Mouse (Mus musculus) liver, embryonic 14.5 days (tissue): Measurements from ENCODE around the gene Dhrs3. TPM values are rescaled to one million over a fixed set of nuclear protein-coding genes. Genes with fewer than 3 reads are reported as not detected.

Experiments used
- ATAC-seq: fragments of 200-750 bp; cut with Nextera tagmentation; 2 replicates; pipeline ENCODE4 v1.8.0; 2017; ENCODE audit warnings: moderate number of reproducible peaks, mild to moderate bottlenecking, moderate library complexity; ENCODE audit not compliant: insufficient read depth
- DNase-seq, 3 experiments: peaks; one replicate each; pipeline ENCODE4 v3.0.0-alpha.2; 2012 to 2013; ENCODE audit warnings: low read depth in 3 of 3, low spot score in 3 of 3
- H3K27ac ChIP-seq: fragments of 300-500 bp; sonication (generic); 2 replicates; pipeline ENCODE4 v1.5.1; 2014; ENCODE audit warnings: moderate library complexity, mild to moderate bottlenecking, control low read depth, inconsistent platforms
- H3K27me3 ChIP-seq: fragments of 300-500 bp; sonication (generic); 2 replicates; pipeline ENCODE4 v1.6.1; 2014; ENCODE audit warnings: mild to moderate bottlenecking, low read length, moderate library complexity; ENCODE audit not compliant: control insufficient read depth, insufficient read depth
- H3K36me3 ChIP-seq: fragments of 300-500 bp; sonication (generic); replicated peaks from 2 replicates; pipeline ENCODE4 v1.6.1; 2014; ENCODE audit warnings: low read depth; ENCODE audit not compliant: control insufficient read depth, insufficient read depth
- H3K4me1 ChIP-seq, 2 experiments: fragments of 200-500 bp in 1 of 2; fragments of 300-500 bp in 1 of 2; sonication (generic) in 1 of 2; replicated peaks; 2 replicates each; pipeline ENCODE4 v1.6.1; 2012 to 2014; ENCODE audit warnings: antibody characterized with exemption in 1 of 2, inconsistent platforms in 1 of 2, low read length in 1 of 2; ENCODE audit not compliant: control insufficient read depth in 2 of 2, insufficient read depth in 2 of 2
- H3K4me2 ChIP-seq: fragments of 300-500 bp; sonication (generic); 2 replicates; pipeline ENCODE4 v1.6.1; 2014; ENCODE audit warnings: low read depth, mild to moderate bottlenecking, control low read depth, moderate library complexity
- H3K4me3 ChIP-seq, 2 experiments: fragments of 200-500 bp in 1 of 2; fragments of 300-500 bp in 1 of 2; sonication (generic) in 1 of 2; 2 replicates each; pipeline ENCODE4 v1.5.1; 2012 to 2014; ENCODE audit warnings: low read depth in 2 of 2, low read length in 2 of 2, mild to moderate bottlenecking in 2 of 2, control low read depth in 1 of 2, inconsistent platforms in 1 of 2, moderate library complexity in 1 of 2; ENCODE audit not compliant: insufficient read depth in 1 of 2
- H3K9ac ChIP-seq: fragments of 300-500 bp; sonication (generic); replicated peaks from 2 replicates; pipeline ENCODE4 v1.6.1; 2014; ENCODE audit warnings: mild to moderate bottlenecking, control low read depth, moderate library complexity
- H3K9me3 ChIP-seq: fragments of 300-500 bp; sonication (generic); 2 replicates; pipeline ENCODE4 v1.6.1; 2016; ENCODE audit warnings: low read length, mixed read lengths; ENCODE audit not compliant: control insufficient read depth
- CTCF ChIP-seq: IDR thresholded peaks from 2 replicates; pipeline ENCODE4 v1.5.1; 2016; ENCODE audit warnings: antibody characterized with exemption, low read depth, control low read depth
- EP300 ChIP-seq: IDR thresholded peaks from 2 replicates; pipeline ENCODE4 v1.6.1; 2016; ENCODE audit warnings: antibody characterized with exemption, low read depth
- WGBS: fragments of 180-500 bp; shearing (Covaris S2); extraction: QIAGEN DNeasy Blood & Tissue Kit; methylation state at CpG from one replicate; pipeline ENCODE4 v1.1.7; 2014; ENCODE audit not compliant: insufficient replicate concordance; 5-methylcytosine and 5-hydroxymethylcytosine counted together
- polyA plus RNA-seq, 2 experiments: library from polyadenylated mRNA; depleted of rRNA in 1 of 2; stranded (reverse) in 1 of 2; unstranded in 1 of 2; fragments of >200 nt; fragmentation: Nextera tagmentation in 1 of 2; extraction: Ambion mirVana in 1 of 2; gene quantifications; 2 replicates each; pipeline versions ENCODE4 v1.2.1 to v1.2.3; 2012 to 2014

Gene Dhrs3
- polyA plus RNA-seq, 2 experiments, result 12.5 to 21.3 TPM

DNA sequence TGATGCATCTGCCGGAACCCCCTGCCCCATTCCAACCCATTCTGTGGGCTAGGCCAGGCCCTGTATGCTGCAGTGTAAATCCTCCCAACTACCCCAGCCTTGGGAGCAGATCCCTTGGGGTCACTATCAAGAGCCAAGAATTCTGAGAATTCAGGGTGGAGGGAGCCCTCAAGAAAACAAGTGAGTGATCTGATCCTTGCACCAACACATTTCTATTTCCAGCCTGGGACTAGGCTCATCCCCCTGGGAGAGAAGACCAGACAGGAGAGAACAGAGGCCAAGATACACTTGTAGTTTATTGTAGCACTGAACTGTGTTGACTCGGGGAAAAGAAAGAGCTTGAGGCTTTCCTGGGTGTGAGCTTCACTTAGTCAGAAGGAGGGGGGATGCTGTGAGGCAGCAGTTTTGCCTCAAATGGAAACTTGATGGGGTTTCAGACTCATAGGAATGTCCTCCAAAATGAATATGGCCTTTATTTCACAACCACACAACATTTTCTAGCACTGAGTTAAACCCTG is 17.0 kb upstream of the Dhrs3 start:
- H3K27me3 ChIP-seq, result no peaks in the 10 kb centered on the region
- DNase-seq, result no peak
- no peak overlapping the region for H3K4me3 ChIP-seq
- no peaks in the 10 kb centered on the region for H3K9me3 ChIP-seq
- no peaks in the 10 kb centered on the region for H3K4me1 ChIP-seq
- no peak for ATAC-seq
- 47% methylated on average over 2 of the region's 2 CpGs for WGBS
- no peaks in the 10 kb centered on the region for H3K36me3 ChIP-seq
- no peak overlapping the region for H3K4me2 ChIP-seq
- H3K9ac ChIP-seq, result no peak overlapping the region
- no peak overlapping the region for H3K27ac ChIP-seq
- no peak for TF ChIP-seq EP300

DNA sequence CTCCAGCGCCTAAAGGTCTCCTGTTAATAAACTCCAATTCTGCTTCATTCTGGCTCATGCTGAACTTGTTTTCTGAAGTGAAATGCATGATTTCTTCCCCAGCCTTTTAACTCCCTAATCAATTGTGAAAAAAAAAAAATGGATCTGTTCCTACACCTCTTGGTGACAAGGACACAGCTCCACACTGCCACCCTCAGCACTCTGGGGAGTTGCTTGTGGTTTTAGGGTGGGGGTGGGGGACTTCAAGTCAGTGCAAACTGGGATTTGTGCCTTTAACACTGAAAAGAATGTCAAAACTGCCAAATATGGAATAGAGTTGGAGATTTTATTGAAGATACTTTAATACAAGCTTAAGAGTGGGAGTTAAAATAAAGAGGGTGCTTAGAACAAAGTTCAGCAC is 13.1 kb upstream of the Dhrs3 start:
- Histone ChIP-seq H3K9ac (no peak overlapping the region), H3K27me3 (no peaks in the 10 kb centered on the region), H3K4me1 (no peaks in the 10 kb centered on the region), H3K4me3 (no peak overlapping the region), H3K9me3 (no peaks in the 10 kb centered on the region), H3K4me2 (no peak overlapping the region), H3K36me3 (no peaks in the 10 kb centered on the region), H3K27ac (no peak overlapping the region)
- 49% methylated on average over 1 of the region's 1 CpGs for WGBS
- no peak for DNase-seq
- TF ChIP-seq EP300 (no peak), CTCF (no peak)
- no peak for ATAC-seq

DNA sequence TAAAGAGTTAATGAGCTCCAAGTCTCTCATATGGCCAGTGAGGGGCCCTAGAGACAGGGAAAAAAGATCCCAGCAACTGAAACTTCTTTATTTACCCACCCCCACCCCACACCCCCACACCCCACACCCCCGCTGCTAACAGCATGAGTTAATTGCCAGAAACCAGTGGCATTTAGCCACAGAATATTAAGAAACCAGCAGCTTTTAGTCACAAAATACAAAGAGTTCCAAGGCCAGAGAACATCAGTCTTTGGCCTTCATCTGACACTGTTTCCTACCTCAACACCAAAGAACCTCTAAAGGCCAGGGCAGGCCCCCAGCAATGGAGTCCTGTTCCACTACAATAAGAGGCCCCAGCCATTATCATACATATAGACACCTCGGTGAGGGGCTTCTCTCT is 11.3 kb upstream of the Dhrs3 start:
- WGBS, result 55% methylated on average over 2 of the region's 2 CpGs
- H3K27ac ChIP-seq, result no peak overlapping the region
- ATAC-seq (no peak), DNase-seq (no peak)
- H3K9me3 ChIP-seq, result no peaks in the 10 kb centered on the region
- H3K36me3 ChIP-seq, result no peaks in the 10 kb centered on the region
- H3K27me3 ChIP-seq, result no peaks in the 10 kb centered on the region
- no peak overlapping the region for H3K4me2 ChIP-seq
- TF ChIP-seq EP300 (no peak), CTCF (no peak)
- no peak overlapping the region for H3K9ac ChIP-seq
- no peak overlapping the region for H3K4me3 ChIP-seq
- H3K4me1 ChIP-seq, result no peaks in the 10 kb centered on the region

DNA sequence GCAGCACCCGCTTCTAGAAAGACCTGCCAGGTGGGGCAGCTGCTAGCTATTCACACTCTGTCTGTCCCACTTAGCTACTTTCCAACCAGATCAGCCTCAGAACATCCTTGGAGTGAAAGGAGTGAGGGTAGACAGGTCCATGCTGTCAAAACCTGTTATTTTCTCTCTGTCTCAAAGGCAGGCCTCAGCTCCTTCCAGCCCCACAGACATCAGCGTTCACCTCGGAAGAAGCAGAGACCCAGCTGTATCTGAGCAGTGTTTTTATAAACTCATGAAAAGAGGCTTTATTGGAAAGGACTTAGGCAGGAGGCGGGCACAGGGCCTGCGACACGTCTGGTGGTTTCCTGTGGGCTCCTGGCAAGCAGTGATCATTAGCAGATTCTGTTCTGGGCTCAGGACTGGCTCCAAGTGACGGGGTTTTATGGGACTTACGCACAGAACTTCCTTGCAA is 9.7 kb upstream of the Dhrs3 start:
- Histone ChIP-seq H3K9ac (no peak overlapping the region), H3K4me3 (no peak overlapping the region), H3K36me3 (no peaks in the 10 kb centered on the region), H3K9me3 (no peaks in the 10 kb centered on the region), H3K4me1 (no peaks in the 10 kb centered on the region), H3K4me2 (no peak overlapping the region), H3K27ac (no peak overlapping the region), H3K27me3 (no peaks in the 10 kb centered on the region)
- ATAC-seq (no peak), DNase-seq (no peak)
- WGBS, result 45% methylated on average over 8 of the region's 8 CpGs
- TF ChIP-seq CTCF, result no peak

DNA sequence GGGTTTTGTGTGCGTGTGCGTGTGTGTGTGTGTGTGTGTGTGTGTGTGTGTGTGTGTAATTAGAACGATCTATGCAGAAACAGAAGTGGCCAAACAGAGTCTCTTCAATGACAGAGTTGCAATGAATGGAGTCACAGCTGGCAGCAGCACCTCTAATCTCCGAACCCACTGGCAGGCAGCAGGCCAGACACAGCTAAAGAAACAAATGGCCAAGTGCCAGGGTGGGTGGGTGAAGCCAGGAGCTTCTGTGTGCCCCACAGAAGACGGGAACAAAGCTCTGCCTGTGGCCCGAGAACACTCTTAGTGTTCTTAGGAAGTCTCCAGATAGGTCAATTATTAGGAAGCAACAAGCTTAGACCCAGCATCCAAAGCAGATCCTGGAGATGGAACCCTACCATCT is 6.2 kb upstream of the Dhrs3 start:
- WGBS, result 50% methylated on average over 6 of the region's 6 CpGs
- ATAC-seq, result no peak
- no peak for TF ChIP-seq CTCF
- no peak for TF ChIP-seq EP300

More for the DNA sequence above, 6.2 kb upstream of the Dhrs3 start:
- Histone ChIP-seq H3K4me3 (no peak overlapping the region), H3K27me3 (no peaks in the 10 kb centered on the region), H3K9ac (no peak overlapping the region), H3K27ac (no peak overlapping the region), H3K36me3 (no peaks in the 10 kb centered on the region), H3K4me1 (peaks cover 0 to 3% of the 10 kb centered on the region in 2 experiments; a peak in 1 of 4 replicates), H3K4me2 (no peak overlapping the region), H3K9me3 (no peaks in the 10 kb centered on the region)
- DNase-seq, result no peak
